Mouse (Mus musculus): ENCODE data around the gene Hist1h4f. TPM values are rescaled to one million over a fixed set of nuclear protein-coding genes. Genes with fewer than 3 reads are reported as not detected.
"Not testable (repeated sequence)": the region's sequence is repeated elsewhere in the genome, so short reads cannot be mapped to it uniquely, and the experiment has no call there.

The Hist1h4f gene
- polyA plus RNA-seq, 1 experiment from 2014 or later = not detected

DNA sequence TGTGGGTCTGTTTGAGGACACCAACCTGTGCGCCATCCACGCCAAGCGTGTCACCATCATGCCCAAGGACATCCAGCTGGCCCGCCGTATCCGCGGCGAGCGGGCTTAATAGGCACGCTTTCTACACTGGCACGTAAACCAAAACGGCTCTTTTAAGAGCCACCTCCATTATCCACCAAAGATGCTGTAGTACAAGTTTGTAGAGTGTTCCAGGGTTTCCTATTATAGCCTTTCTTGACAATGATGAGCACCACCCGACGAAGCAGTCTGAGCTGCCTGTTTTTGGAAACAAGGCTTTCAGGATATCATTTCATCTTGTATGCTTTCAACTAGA lies 6.7 kb downstream of the Hist1h4f start:
- H3K9me3 ChIP-seq; ATAC-seq; H3K4me1 ChIP-seq (replicated peaks); H3K36me3 ChIP-seq; H3K27me3 ChIP-seq: not testable (repeated sequence)
- H3K4me3 ChIP-seq (replicated peaks) = peak overlapping the region; percentile 50
- peak overlapping the region; percentile 93 for H3K27ac ChIP-seq
- 0% methylated on average over 14 of the region's 14 CpGs for WGBS
- peak overlapping the region; percentile 51 for H3K4me2 ChIP-seq (replicated peaks)
- peak overlapping the region; percentile 76; the same call in 1 of the 2 replicates for H3K9ac ChIP-seq (replicated peaks)

DNA sequence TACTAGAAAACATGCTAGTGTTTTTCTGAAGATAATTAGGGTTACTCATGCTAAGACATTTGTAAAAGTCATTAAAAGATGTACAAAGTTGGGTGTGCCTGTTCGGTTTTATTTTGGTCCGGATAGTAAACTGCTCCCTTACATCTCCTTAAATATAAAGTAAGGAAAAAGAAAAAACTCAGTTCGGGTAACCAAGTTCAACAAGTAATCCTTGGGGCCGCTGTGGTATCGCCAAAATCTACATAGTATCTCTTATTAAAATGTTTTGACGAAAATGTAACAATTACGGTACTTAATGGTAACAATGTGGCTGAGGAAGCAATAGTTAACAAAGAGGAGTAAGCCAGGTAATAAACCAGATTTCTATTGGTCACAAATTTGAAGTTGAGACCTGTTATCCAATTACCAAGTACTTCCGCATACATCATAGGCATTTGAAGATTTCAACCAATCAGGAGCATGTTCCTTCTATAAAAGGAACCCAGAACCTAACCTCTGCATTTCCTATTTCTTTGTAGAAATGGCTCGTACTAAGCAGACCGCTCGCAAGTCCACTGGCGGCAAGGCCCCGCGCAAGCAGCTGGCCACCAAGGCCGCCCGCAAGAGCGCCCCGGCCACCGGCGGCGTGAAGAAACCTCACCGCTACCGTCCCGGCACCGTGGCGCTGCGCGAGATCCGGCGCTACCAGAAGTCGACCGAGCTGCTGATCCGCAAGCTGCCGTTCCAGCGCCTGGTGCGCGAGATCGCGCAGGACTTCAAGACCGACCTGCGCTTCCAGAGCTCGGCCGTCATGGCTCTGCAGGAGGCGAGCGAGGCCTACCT lies 7.3 kb downstream of the Hist1h4f start, which contains the start of gene Hist1h3f:
Hist1h3f (plus strand) TSS at position 88 of the 822 bp plus-strand sequence.
- peak within 1 kb of the TSS; percentile 72 for H3K4me2 ChIP-seq (replicated peaks)
- peak within 1 kb of the TSS; percentile 50 for H3K4me3 ChIP-seq (replicated peaks)
- peak; percentile 96 for ATAC-seq
- H3K4me1 ChIP-seq (replicated peaks) = peaks cover 8% of the 10 kb centered on the region
- peak within 1 kb of the TSS; percentile 76 for H3K9ac ChIP-seq (replicated peaks)
- no peaks in the 10 kb centered on the region for H3K36me3 ChIP-seq
- peak within 1 kb of the TSS; percentile 93 for H3K27ac ChIP-seq
- H3K9me3 ChIP-seq = no peaks in the 10 kb centered on the region
- under 1% methylated on average over 30 of the region's 45 CpGs for WGBS
- no peaks in the 10 kb centered on the region for H3K27me3 ChIP-seq

DNA sequence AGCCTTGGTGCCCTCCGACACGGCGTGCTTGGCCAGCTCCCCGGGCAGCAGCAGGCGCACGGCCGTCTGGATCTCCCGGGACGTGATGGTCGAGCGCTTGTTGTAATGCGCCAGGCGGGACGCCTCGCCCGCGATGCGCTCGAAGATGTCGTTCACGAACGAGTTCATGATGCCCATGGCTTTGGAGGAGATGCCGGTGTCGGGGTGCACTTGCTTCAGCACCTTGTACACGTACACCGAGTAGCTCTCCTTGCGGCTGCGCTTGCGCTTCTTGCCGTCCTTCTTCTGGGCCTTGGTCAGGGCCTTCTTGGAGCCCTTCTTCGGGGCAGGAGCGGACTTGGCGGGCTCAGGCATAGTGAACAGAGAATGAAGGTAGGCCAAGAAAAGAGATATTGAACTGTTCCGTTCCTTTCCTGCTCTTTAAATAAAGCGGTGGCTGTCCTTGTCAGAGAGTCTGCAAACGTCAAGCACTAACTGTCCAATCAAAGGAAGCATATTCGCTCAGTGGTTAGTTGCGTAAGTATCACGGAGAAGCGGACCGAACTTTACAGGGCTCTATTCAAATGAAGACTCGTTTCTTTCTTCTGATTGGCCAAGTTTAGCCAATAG lies 8.3 kb downstream of the Hist1h4f start, which contains the start of gene Hist1h2bh:
Hist1h2bh (minus strand) TSS at position 394 of the 609 bp plus-strand sequence.
- H3K9me3 ChIP-seq; H3K36me3 ChIP-seq; H3K4me1 ChIP-seq (replicated peaks); H3K27me3 ChIP-seq: not testable (repeated sequence)
- H3K4me2 ChIP-seq (replicated peaks) = peak within 1 kb of the TSS; percentile 72
- WGBS = under 1% methylated on average over 37 of the region's 42 CpGs
- peak within 1 kb of the TSS; percentile 83 for H3K27ac ChIP-seq
- peak; percentile 91 for ATAC-seq
- peak within 1 kb of the TSS; percentile 65 for H3K9ac ChIP-seq (replicated peaks)
- H3K4me3 ChIP-seq (replicated peaks) = peak within 1 kb of the TSS; percentile 50

DNA sequence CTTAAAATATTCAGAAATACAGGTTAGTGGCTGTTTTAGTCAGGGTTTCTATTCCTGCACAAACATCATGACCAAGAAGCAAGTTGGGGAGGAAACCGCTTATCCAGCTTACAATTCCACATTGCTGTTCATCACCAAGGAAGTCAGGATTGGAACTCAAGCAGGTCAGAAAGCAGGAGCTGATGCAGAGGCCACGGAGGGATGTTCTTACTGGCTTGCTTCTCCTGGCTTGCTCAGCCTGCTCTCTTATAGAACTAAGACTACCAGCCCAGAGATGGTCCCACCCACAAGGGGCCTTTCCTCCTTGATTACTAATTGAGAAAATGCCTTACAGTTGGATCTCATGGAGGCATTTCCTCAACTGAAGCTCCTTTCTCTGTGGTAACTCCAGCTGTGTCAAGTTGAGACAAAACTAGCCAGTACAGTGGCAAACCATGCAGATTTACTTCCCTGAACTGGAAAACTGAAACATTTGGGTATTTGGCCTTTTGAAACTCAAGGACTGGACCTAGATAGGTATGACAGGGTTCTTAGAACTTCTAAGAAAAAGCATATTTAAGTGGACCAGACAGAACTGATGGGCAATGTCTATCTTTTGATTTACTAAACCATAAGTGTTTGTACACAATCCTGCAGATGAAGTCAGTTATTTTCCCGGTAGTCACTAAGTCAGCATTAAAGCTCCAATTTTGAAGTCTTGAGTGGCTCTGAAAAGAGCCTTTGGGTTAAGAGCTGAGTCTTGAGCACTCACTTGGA lies 9.0 kb downstream of the Hist1h4f start:
- not testable (repeated sequence) for H3K36me3 ChIP-seq; ATAC-seq; H3K4me1 ChIP-seq (replicated peaks); H3K27me3 ChIP-seq; H3K9me3 ChIP-seq
- H3K27ac ChIP-seq = peak overlapping the region; percentile 82
- peak overlapping the region; percentile 49 for H3K4me3 ChIP-seq (replicated peaks)
- H3K4me2 ChIP-seq (replicated peaks) = peak overlapping the region; percentile 72
- peak overlapping the region; percentile 65 for H3K9ac ChIP-seq (replicated peaks)
- 2% methylated on average over 3 of the region's 3 CpGs for WGBS

DNA sequence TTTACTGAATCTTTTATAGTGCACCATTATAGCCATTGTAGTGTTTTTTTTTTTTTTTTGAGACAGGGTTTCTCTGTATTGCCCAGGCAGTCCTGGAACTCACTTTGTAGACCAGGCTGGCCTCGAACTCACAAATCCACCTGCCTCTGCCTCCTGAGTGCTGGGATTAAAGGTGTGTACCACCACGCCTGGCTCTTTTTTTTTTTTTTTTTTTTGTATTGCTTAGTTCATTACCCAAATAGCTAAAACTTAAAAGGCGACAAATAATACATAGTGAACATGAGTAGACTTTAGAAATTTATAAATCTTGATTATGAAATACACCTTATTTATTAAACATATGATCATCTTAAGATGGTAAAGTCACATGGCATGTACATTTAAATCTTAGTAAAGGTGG lies 10.0 kb downstream of the Hist1h4f start:
- no peaks in the 10 kb centered on the region for H3K27me3 ChIP-seq
- no peaks in the 10 kb centered on the region for H3K9me3 ChIP-seq
- H3K4me1 ChIP-seq (replicated peaks) = peaks cover 16% of the 10 kb centered on the region
- no peak overlapping the region for H3K4me2 ChIP-seq (replicated peaks)
- ATAC-seq = no peak
- no peak overlapping the region for H3K9ac ChIP-seq (replicated peaks)
- 90% methylated on average over 3 of the region's 3 CpGs for WGBS
- H3K36me3 ChIP-seq = no peaks in the 10 kb centered on the region
- no peak overlapping the region for H3K27ac ChIP-seq
- no peak overlapping the region for H3K4me3 ChIP-seq (replicated peaks)

DNA sequence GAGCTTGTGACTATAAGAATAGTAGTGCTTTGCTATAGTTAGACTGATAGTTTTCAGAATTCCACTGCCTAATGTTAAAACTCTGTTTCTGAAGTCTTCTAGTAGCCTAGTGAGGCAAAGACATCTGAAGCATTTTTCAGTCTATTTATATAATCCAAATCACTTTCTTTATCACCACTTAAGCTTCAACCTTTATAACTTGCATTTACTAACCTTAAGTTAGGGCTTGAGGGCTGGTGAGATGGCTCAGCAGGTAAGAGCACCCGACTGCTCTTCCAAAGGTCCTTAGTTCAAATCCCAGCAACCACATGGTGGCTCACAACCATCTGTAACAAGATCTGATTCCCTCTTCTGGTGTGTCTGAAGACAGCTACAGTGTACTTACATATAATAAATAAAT lies 11.6 kb downstream of the Hist1h4f start:
- H3K4me1 ChIP-seq (replicated peaks) = peaks cover 25% of the 10 kb centered on the region
- H3K4me2 ChIP-seq (replicated peaks); H3K9me3 ChIP-seq; ATAC-seq; H3K27me3 ChIP-seq; H3K9ac ChIP-seq (replicated peaks); H3K36me3 ChIP-seq; H3K4me3 ChIP-seq (replicated peaks); H3K27ac ChIP-seq: not testable (repeated sequence)
- WGBS = 70% methylated on average over 1 of the region's 1 CpGs

DNA sequence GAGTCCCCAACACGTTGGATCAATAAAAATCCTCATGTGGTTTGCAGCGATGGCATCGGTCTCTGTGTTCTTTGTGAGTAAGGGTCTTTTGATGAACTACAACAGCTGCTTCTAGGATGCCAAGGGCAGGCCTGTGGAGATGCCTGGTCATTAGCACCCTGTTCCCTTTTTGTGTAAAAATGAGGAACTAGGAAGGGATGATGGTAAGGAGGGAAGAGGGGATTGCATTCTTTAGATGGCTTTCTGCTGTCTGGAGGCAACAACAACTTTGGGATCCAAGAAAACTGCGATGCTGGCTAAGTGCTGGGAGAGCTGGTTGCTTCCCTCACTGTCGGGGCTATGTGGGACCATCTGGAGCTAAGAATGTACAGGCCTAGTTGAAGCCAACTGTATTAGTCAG lies 13.2 kb downstream of the Hist1h4f start:
- Histone ChIP-seq H3K9me3 (no peaks in the 10 kb centered on the region), H3K4me1 (replicated peaks) (peaks cover 33% of the 10 kb centered on the region), H3K9ac (replicated peaks) (no peak overlapping the region), H3K4me3 (replicated peaks) (no peak overlapping the region), H3K27ac (no peak overlapping the region), H3K27me3 (no peaks in the 10 kb centered on the region), H3K36me3 (no peaks in the 10 kb centered on the region), H3K4me2 (replicated peaks) (no peak overlapping the region)
- 75% methylated on average over 5 of the region's 5 CpGs for WGBS
- ATAC-seq = no peak

DNA sequence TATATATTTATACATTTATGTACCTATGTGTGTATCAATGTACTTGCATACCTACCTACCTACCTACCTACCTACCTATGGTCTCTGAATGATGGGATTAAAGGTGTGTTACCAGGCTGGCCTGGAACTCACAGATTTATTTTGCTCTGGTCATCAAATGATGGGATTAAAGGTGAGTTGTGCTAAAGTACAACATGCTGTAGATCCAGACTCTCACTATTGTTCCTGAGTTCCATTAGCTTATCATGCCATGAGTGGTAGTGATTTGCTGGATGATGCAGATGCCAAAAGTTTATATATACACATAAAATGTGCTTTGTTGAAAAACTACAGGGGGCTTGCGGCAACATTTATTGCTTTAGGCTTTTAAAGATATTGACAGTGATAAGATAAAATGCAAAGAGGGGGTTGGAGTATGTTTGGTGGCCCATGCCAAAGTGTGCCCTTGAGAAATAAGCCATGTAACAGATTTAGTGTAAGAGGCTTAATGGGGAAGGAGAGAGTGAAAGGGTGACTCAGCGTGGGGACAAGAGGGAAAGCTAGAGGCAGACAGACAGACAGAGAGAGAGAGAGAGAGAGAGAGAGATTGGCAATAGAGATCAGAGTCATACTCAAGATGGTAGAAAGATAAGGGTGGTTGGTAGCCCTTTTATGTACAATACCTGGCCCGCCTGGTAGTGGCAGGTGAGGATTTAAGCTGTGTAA lies 14.3 kb downstream of the Hist1h4f start:
- peak overlapping the region; percentile 76 for H3K4me2 ChIP-seq (replicated peaks)

DNA sequence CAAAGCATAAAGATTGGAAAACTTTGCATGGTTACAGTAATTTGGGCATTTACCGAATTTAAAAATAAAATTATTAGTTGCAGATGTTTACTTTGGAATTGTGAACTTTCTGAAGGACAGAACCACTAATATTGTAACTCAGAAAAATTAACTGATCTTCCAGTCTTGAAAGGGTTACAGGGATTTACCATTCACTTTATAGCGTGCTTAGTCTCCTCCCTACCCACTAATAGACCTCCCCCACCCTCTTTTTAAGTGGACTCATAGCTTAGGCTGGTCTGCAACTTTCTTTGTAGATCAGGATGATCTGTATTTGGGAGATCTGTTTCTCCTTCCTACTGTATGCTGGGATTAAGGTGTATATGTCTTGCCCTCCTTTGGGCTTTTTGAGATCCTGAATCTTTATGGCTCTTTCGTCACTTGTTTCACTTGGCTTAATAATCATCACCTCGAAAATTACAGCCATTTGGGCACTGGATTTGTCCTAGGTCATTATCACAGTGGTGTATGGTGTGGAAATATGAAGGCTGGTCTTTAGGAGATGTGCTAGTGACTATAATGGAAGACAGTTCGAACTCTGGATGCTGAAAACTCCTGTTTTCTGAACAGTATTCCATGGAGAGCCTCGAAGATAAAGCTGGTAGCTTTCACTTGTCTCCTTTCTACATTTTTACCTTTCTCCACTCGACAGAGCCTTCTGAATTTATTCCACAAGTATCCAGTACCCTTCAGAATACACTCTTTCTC lies 15.2 kb downstream of the Hist1h4f start:
- no peak overlapping the region for H3K27ac ChIP-seq
- 18% methylated on average over 7 of the region's 7 CpGs for WGBS
- H3K9ac ChIP-seq (replicated peaks) = peak overlapping the region; percentile 59
- ATAC-seq = no peak
- no peaks in the 10 kb centered on the region for H3K27me3 ChIP-seq
- H3K4me2 ChIP-seq (replicated peaks) = peak overlapping the region; percentile 76
- peaks cover 42% of the 10 kb centered on the region for H3K4me1 ChIP-seq (replicated peaks)
- no peaks in the 10 kb centered on the region for H3K36me3 ChIP-seq
- no peaks in the 10 kb centered on the region for H3K9me3 ChIP-seq
- H3K4me3 ChIP-seq (replicated peaks) = peak overlapping the region; percentile 55

More for the DNA sequence above, 14.3 kb downstream of the Hist1h4f start:
- no peaks in the 10 kb centered on the region for H3K9me3 ChIP-seq
- peaks cover 38% of the 10 kb centered on the region for H3K4me1 ChIP-seq (replicated peaks)
- no peak for ATAC-seq
- no peaks in the 10 kb centered on the region for H3K27me3 ChIP-seq
- no peak overlapping the region for H3K27ac ChIP-seq
- no peaks in the 10 kb centered on the region for H3K36me3 ChIP-seq
- no peak overlapping the region; the same call in 1 of the 2 replicates for H3K4me3 ChIP-seq (replicated peaks)
- no peak overlapping the region for H3K9ac ChIP-seq (replicated peaks)
- 79% methylated on average over 3 of the region's 3 CpGs for WGBS

DNA sequence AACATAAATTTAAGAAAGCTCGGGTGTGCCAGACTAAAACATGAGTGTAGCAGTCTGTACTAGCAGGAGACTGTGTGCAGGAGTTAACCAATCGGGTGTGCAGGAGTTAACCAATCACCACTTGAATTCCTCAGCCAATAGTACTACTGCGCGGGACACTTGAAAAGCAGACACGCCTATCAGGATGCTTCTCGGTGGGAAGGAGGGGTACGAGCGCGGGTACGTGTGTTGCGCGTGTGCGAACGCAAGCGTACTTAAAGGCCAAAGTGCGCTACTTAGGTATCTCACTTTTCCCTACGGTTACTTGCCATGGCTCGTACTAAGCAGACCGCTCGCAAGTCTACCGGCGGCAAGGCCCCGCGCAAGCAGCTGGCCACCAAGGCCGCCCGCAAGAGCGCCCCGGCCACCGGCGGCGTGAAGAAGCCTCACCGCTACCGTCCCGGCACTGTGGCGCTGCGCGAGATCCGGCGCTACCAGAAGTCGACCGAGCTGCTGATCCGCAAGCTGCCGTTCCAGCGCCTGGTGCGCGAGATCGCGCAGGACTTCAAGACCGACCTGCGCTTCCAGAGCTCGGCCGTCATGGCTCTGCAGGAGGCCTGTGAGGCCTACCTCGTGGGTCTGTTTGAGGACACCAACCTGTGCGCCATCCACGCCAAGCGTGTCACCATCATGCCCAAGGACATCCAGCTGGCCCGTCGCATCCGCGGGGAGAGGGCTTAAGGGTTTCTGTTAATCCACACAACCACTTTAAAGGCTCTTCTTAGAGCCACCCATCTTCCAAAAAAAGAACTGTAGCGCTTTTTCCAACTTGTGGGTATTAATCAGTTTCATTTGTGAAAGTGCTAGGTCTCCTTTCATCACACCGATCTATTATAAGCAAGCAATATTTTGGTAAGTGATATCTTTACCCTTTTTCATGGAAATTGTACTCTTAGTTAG lies 16.0 kb downstream of the Hist1h4f start, which contains the start of gene Hist1h3g:
Hist1h3g (plus strand) TSS at position 286 of the 939 bp plus-strand sequence.
- under 1% methylated on average over 48 of the region's 62 CpGs for WGBS
- H3K36me3 ChIP-seq, H3K9me3 ChIP-seq, H3K27me3 ChIP-seq: not testable (repeated sequence)
- Histone ChIP-seq H3K4me2 (replicated peaks) (peak within 1 kb of the TSS; percentile 76), H3K27ac (peak within 1 kb of the TSS; percentile 72), H3K4me3 (replicated peaks) (peak within 1 kb of the TSS; percentile 55), H3K4me1 (replicated peaks) (peaks cover 42% of the 10 kb centered on the region), H3K9ac (replicated peaks) (peak within 1 kb of the TSS; percentile 59)
- ATAC-seq = peak; percentile 91
